Mouse (Mus musculus) embryo, embryonic 9.5 days (tissue): ENCODE results near the gene Eps8l2.
A peak's percentile ranks its signal among the peaks of the same experiment; 100 is the strongest.
"Not testable (repeated sequence)": the region's sequence is repeated elsewhere in the genome, so short reads cannot be mapped to it uniquely, and the experiment has no call there.

Experiments
- DNase-seq: peaks from one replicate; pipeline ENCODE4 v3.0.0-alpha.2; 2017; ENCODE audit errors: extremely low spot score

Eps8l2 gene

DNA sequence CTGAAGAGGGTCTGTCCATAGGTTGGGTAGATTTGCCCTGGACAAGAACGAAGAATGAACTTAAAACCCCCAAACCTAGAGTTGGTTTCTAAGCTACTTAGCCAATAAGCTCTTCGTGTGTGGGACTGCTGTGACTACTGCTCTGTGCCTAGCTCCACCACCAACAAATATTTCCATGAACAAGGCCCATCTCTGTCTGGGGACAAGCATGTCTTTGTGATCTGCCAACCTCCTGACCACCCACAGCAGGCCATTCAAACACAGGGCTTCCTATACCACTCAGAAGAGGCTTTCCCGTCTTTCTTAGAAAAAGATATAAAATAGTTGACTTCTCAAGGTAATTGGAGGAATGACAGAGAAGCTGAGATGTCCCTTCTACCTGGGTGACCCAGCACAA, 26.4 kb downstream of the Eps8l2 start:
- DNase-seq, result no peak

DNA sequence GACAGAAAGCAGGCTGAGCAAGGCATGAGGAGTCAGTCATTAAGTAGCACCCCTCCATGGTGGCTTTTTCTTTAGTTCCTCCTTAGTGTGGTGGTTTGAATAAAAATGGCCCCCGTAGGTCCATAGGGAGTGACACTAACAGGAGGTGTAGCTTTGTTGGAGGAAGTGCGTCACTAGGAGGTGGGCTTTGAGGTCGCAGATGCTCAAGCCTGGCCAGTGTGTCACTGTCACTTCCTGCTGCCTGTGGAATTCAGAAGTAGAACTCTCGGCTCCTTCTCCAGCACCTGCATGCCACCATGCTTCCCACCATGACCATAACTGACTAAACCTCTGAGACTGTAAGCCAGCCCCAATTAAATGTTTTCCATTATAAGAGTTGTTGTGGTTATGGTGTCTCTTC, 28.7 kb downstream of the Eps8l2 start:
- DNase-seq, result no peak

DNA sequence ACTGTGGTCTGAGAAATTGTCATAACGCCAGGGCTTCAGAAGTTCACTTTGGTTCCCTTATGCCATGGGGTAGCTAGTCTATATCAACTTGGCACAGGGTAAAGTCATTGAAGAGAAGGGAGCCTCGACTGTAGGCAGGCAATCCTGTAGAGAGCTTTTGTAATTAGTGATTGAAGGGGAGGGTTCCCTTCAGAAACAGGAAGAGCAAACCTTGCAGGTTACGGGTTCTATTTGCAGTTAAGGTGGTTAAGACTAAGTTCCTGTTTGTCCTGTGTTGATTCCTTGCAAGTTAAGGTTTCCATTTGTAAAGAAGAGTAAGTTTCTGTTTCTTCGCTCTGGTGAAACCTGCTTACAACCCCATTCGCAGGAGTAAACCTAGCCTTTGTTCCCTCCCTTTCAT, 31.2 kb downstream of the Eps8l2 start:
- no peak for DNase-seq

DNA sequence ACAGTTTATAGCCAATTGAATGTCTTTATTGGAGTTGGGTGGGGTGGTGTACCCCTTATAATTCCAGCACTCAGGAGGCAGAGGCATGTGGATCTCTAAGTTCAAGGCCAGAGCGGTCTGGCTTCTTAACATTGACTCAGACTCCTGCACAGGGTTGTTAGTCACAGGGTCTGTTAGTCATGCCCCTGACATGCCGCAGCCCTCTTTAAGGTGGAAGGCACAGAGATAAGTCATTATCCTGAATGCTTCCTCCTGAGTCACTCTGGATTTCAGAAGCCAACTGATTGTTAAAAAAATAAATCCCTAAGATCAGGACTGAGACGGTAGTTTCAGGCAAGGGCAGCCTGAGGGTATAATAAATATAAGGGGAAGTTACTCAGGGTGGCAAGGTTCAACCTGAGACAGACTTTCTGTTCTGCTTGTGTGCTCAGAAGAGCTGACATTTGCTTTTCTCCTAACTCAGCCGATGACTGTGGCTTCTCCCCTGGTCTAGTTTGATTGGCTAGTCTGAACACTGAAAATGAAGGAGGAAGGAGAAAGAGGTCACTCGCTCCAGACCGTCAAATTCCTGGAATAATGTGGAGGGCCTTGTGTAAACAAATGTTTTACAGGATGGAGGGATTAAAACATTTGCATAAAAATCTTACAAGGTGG, 33.4 kb downstream of the Eps8l2 start:
- DNase-seq, result no peak

DNA sequence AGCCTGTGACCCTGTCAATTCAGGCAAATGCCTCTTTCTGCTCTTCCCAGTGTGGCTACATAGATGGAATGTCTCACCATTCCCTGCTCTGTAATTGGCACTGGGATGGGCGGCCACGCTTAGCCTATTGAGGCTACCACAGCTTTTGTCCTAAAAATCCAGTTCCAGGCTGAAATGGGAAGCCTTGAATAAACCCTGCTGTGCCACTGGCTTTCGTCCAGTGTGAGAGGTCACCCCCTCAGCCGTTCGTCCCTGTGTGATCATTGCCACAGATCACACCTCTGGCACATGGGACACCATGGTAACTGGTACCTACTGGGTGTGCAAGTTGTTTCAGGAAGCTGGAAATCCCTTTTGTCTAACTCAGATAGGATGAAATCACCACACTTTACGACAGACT, 34.9 kb downstream of the Eps8l2 start:
- no peak for DNase-seq

DNA sequence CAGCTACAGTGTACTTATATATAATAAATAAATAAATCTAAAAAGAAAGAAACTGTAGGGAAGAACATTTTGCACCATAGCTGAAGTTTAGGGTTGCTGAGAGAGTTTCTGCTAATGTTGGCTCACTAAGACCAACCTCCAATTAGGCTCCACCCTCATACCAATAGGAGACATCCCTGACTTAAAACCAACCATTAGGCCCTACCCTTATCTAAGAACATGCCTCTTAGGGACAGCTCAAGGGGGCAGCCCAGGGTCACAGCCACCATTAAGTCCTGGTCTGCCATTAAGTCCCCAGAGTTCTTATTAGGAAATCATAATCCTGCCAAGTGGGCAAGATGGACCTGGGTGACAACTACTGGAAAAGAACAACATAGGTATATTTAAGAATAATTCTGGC, 35.7 kb downstream of the Eps8l2 start:
- no peak for DNase-seq

DNA sequence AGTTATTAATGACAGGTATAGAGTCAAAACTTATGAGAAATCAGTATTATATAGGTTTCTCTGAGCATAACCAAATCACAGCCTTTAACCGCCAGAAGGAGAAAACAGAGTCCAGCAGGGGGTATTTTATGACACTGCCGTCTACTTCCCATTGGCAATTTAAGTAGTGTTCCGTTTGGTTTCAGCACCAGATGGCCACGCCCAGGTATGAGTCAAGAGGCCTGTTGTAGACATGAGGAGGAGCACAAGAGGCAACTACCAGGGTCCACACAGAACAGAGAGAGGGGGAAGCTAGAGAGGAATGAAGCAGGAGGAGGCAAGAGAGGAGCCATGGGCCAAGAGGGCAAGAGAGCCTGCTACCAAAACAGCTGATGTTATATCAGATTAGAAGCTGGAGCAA, 40.9 kb downstream of the Eps8l2 start:
- no peak for DNase-seq

DNA sequence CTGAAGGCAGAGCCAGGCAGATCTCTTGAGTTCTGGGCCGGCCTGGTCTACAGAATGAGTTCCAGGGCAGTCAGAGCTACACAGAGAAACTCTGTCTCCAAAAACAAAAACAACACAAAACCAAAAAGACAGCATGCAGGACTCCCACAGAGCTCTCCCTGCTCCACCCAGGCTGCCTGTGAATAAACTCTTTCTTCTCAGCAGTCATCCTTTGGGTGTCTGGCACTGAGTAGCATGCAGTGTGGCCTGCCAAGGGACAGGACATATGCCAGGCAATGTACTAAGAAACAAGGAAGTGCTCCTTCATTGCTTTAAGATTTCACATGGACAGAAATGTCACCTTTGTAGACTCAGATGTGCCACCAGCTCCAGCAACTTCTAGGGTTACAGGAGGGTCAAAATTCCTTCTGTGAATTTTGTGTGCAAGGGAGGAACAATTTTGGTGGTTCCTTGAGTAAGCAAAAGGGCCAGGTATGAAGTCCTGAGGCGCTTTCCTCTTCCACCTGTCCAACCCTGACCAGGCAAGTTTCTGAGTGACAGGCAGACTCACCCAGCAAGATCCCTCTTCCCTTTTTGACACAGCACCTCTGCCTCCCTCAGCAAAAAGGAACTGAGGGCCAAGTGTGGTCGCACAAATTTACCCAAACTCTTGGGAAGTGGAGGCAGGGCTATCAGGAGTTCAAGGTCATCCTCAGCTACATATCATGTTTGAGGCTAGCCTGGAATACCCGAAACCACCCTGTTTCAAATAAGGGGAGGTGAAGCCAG, 42.6 kb downstream of the Eps8l2 start:
- no peak for DNase-seq

DNA sequence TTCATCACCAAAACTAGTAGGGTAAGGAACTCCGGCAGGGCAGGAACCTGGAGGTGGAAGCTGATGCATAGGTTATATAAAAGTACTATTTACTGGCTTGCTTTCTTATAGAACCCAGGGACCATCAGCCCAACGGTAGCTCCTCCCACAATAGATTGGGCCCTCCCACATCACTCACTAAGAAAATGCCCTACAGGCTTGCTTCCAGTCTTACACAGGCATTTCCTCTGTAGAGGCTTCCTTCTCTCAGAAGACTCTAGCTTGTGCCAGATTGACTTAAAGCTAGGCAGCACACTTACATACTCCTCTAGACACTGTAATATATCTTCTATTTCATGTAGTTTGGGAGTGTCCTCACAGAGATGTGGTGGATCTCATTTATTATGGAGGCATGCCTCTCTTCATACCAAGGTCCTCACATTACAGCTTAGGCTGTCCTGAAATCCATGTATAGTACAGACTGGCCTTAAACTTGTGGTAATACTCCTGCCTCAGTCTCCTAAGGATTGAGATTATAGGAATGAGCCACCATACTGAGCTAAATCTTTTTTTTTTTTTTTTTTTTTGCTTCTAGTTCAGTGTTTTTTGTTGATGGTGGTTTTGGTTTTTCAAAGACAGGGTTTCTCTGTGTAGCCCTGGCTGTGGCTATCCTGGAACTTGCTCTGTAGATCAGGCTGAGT, 49.3 kb downstream of the Eps8l2 start:
- DNase-seq, result no peak

DNA sequence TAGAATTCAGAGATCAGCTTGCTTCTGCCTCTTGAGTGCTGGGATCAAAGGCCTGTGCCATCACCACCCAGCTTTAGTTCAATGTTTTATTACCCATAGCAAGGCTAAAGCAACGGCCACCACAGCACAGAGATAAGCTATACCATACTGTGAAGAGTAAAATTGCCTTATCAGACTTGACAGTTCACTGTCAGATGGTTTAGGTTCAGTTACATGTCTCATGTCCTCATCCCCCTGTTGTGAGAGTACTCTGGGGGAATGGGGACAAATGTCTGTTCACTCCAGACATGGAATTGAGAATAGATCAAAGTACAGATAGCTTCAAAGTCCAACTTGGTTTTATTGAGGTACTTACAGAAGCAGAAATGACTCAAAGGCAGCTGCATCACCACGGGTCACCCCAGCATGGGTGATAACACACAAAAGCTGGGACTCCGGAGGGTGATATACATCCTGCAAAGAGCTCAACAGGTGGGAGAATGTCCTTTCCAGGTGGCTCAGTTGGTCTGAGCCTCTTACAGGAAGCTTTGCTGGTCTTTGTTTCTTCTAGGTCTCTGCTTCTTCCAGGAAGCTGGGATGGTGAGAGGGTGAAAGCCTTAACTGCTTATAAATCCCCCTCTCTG, 49.9 kb downstream of the Eps8l2 start:
- DNase-seq, result no peak

DNA sequence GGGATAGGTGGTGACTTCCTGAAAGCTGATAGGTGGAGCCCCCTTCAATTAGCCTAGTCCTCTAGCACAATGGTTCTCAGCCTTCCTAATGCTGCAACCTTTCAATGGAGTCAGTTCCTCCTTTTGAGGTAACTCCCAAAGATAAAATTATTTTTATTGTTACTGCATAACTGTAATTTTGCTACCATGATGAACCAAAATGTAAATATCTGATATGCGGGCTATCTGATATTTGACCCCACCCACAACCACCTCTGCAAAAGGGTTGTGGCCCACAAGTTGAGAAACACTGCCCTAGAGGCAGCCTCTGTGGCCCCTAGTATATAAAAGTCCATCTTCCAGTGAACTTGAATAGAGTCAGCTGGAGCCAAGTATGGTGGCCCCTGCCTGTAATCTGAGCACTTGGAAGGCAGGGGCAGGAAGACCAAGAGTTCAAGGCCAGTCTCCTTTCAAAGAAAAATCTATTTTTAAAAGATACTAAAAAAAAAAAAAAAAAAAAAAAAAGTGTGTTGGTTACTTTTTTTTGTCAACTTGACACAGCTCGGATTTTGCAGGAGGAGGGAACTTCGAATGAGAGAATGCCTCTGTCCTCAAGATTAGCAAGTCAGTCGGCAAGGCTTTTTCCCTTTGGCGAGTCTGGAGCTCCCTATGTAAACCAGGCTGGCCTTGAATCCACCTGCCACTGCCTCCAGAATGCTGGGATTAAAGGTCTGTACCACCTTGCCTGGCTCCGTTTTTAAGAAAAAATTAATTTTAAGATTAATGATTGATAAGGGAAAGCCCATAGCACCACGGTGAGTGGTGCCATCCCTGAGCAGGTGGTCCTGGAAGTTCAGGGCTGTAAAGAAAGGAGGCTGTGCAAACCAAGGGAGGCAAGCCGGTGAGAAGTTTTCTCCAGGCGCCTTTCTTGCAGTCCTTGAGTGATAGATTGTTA, 51.9 kb downstream of the Eps8l2 start:
- no peak for DNase-seq

DNA sequence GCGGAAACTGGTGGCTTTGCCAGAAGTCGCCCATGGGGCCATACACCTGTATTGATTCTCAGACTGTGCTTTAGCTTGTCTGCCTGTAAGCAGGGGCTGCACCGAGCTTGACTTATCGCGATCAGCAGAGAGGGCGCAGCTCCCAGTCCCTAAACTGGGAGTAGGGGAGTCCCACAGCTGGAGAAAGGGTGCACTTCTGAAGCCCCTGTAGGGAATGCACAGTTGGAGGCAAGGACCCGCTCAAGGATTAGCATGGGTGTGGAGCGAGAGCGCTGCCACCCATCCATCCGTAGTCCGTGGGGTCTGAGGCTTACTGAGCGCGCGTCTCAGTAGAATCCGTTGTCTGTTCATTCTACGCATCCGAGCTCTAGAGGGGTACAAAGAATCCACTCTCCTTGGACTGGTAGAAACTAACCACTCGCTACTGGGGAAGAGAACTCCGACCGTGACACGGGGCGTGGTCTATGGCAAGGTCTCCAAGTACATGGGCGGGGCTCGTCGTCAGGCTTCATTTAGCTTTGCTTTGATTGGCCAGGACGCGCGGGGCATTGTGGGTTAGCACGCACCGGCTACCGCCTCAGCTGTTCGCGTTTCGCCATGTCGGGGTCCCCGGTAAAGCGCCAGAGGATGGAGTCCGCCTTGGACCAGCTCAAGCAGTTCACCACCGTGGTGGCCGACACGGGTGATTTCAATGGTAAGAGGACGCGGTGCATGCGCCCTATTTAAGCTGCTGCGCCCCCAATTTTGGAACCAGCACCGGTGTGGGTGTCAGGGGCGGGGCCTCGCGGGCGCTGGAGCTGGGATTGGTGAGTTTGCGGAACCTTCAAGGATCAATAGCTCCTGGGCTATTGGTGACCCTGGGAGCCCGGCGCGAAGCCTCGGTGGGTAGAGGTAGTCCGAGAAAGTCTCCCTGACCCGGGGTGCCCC, 53.2 kb downstream of the Eps8l2 start, which contains the start of gene Taldo1:
Taldo1 (plus strand) TSS at position 575 of the 927 bp plus-strand sequence.
- DNase-seq, result peak; percentile 96

DNA sequence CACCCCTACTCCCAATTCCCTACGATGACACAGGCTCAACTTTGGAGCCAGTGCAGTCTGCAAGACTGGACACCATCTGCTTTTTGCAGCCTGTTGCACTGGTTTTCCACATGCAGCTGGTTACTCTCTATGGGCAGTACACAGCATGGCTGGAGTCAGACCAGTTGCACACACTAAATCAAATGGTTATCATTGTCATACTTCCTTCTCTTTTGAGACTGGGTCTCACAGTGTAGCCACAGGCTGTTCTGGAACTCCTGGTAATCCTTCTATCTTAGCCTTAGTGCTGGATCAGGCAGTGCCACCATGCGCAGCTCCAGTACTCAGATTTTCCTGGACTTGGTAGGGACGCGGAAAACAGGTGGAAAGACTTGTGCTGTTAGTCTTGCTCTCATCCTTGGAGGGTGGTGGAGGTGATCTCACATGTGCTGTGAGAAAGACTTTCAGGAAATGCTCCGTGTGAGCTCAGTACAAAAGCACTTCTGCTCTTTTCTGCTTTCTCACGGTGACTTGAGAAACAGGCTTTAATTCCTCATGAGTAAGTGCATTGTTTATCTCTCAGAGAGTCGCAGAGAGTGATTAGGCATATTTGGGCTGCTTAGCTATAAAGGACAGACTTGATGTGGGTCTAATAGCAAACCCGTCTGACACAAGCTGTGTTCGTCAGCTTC, 54.0 kb downstream of the Eps8l2 start:
- DNase-seq, result no peak

DNA sequence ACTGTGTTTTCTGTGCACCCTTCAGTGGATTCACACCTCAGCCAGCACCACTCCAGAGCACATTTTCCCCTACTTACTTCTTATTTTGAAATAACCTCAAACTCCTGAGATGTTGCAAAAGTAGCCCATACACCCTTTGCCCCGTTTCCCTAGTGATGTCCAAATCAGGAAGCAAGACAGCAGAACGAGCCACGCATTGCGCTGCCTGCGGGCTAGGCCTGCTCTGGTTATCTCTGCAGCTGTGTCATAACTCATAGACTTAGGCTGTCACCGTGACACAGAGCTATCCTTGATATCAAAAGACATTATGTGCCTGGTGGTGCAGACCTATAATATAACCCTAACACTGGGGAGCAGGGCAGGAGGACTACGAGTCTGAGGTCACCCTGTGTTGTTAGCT, 55.5 kb downstream of the Eps8l2 start:
- no peak for DNase-seq

DNA sequence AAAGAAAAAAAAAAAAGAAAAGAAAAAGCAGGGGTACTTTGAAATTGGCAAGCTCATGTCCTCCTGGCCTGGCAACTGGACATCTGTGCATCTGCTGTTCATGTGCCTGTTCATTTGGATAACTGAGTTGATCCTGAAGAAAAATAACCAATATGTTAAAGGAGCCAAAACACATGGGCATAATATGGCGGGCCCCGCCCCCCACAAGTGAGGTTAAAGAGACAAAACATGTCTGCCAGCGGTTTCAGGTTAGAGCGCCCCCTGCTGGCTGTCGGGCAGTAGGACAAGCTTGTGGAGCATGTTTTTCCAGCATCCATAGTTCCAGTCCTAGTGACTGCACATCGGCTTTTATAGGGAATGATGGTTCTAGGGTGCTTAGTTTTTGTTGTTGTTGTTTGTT, 56.1 kb downstream of the Eps8l2 start:
- peak; percentile 78 for DNase-seq

DNA sequence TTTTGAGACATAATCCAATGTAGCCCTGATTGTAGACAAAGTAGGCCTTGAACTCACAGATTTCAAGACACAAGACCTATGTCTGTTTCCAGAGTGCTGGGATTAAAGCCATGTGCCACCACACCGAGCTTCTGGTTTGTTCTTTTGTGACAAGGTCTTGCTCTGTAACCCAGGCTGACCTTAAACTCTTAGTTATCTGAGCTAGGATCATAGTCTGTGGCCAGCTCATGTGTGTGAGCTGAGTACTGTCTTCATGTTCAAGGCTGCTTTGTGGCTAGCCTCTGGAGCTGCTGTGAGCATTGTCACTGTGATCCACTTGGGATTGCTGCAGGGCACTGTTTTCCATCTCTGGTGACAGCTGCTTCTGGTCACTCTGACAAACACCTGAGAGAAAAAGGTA, 56.7 kb downstream of the Eps8l2 start:
- DNase-seq, result no peak

DNA sequence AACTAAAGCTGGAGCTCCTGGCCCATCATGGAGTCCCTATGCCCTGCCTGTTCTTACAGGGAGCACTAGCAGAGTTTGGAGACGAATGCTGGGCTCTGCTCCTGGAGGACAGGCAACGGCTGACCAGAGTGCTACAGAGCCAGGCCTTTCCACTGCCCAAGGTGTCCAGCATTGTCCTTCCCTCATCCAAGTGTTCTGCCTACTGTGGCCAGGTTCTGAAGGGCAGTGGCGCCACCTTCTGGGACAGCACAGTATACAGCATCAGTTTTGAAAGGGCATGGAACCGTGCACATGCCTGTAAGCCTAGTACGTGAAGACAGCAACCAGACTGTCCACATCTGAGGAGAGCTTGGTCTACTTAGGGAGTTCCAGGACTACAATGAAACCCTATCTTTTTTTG, 64.6 kb downstream of the Eps8l2 start:
- DNase-seq, result peak; percentile 54

DNA sequence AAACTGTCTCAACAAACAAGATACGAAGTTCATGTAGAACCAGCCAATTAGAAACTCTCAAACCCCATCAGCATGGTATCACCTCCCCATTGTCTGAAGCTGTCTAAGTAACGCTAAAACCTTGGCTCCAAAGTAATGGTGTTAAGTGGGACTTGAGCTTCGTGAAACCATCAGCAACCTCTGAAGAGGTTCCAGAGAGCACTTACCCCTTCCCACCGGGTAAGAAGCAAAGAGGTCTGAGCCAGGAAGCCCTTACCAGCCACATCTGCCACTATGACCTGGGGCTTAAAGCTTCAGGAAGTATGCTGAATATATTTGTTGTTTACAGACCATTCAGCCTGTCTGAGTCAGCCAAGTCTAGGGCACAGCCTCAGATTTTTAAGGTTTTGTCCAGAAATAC, 66.8 kb downstream of the Eps8l2 start:
- no peak for DNase-seq

DNA sequence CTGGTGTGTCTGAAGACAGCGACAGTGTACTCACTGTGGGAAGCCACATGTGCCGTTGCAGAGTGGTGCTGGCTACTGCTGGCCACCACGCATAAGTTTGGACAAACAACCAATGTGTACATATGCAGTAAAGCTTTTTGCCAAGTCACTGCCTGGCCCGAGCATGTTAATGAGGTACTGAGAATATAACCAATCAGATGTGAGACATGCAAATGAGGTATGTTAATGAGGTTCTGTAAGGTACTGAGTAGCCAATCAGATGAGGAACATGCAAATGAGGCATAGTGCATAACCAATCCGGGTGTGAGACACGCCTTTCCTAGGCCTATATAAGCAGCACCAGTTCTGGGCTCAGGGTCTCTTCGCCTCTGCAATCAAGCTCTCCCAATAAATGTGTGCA, 69.0 kb downstream of the Eps8l2 start:
- DNase-seq, result not testable (repeated sequence)

DNA sequence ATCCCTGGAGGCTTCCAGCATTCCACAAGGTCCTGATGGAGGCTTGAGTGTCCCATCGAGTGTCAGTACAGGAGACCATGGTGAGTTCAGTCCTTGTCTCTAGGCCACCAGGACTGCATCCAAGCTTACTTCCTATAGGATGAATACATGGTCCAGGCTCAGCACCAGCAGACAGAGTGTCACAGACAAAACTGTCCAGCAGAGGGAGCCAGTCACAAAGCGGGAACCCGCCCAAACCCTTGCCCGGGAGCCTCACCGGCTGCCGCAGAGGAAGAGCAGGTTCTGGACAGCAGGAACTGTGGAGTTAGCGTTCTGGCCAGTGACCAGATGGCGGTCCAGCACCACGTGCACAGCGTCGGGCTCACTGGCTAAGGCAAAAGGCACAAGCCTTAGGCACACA, 70.2 kb downstream of the Eps8l2 start:
- peak; percentile 87 for DNase-seq
